Mouse (Mus musculus): ENCODE results near the gene St3gal5. TPM values are rescaled to one million over a fixed set of nuclear protein-coding genes. Genes with fewer than 3 reads are reported as not detected.

Gene St3gal5
- polyA plus RNA-seq, 1 experiment from 2014 or later, result 78.5 TPM

DNA sequence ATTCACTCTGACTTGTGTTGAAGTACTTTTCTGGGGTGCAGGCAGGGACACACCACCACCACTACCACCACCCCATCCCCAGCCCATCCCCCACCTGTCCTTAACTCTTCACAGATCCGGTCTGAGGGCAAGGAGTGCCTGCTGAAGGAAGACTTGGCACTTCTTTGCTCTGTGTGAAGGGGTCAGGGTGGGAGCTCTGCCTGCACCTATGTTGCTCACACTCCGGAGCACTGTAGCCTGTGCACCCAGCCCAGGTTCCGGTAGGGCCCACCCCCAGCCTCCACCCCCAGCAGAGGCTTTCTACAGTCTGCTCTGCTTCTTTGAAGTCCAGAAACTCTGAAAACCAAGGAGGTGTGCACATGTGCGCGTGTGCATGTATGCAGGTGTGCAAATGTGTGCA, 93.2 kb downstream of the St3gal5 start:
- H3K36me3 ChIP-seq (ENCODE audit: control insufficient read depth, insufficient read depth, low read length), result no peaks in the 10 kb centered on the region
- H3K9me3 ChIP-seq (ENCODE audit: control insufficient read depth, low read length), result no peaks in the 10 kb centered on the region
- peaks cover 8% of the 10 kb centered on the region; the same call in 1 of the 2 replicates for H3K4me1 ChIP-seq (ENCODE audit: control insufficient read depth, insufficient read depth, low read length)
- H3K27me3 ChIP-seq (ENCODE audit: control insufficient read depth, insufficient read depth, low read length), result 0 out of 2 replicates have a peak, but pooled peaks cover 3% of the 10 kb centered on the region
- 75% methylated on average over 5 of the region's 5 CpGs for WGBS
- no peak for ATAC-seq (ENCODE audit: low read depth)
- no peak overlapping the region for H3K4me3 ChIP-seq (ENCODE audit: low read depth, low read length)
- H3K27ac ChIP-seq (ENCODE audit: low read depth, low read length), result no peak overlapping the region
- no peak overlapping the region for H3K9ac ChIP-seq (replicated peaks; ENCODE audit: low read depth, low read length)
- no peak overlapping the region for H3K4me2 ChIP-seq (ENCODE audit: low read depth, low read length)

- no peaks in the 10 kb centered on the region for H3K27me3 ChIP-seq (ENCODE audit: control insufficient read depth, insufficient read depth, low read length)
- WGBS, result 89% methylated on average over 3 of the region's 3 CpGs
- no peak overlapping the region for H3K9ac ChIP-seq (replicated peaks; ENCODE audit: low read depth, low read length)
Observed at GRCm38 (mm10) chr6:72196660-72197059, 99.3 kb downstream of the St3gal5 start.

DNA sequence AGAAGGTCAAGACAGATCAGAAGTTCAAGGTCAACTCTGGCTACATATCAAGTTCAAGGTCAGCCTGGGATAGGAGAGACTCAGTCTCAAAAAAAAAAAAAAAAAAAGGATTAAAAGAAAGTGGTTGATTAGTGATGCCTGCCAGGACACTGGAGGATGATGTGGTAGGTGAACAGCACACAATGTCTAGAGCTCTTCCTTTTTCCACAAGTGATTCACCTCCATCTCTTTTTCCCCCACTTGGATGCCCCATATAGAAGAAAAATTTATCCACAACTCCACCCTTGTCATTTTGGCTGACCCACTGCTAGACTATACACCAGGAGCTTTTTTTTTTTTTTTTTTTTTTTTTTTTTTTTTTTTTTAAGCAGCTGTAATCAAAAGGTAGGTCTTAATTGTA, 100.1 kb downstream of the St3gal5 start:
- no peak overlapping the region for H3K4me2 ChIP-seq (ENCODE audit: low read depth, low read length)
- H3K4me3 ChIP-seq (ENCODE audit: low read depth, low read length), result no peak overlapping the region
- ATAC-seq (ENCODE audit: low read depth), result no peak
- H3K27ac ChIP-seq (ENCODE audit: low read depth, low read length), result no peak overlapping the region
- no peaks in the 10 kb centered on the region for H3K36me3 ChIP-seq (ENCODE audit: control insufficient read depth, insufficient read depth, low read length)
- no peak overlapping the region for H3K9ac ChIP-seq (replicated peaks; ENCODE audit: low read depth, low read length)
- H3K27me3 ChIP-seq (ENCODE audit: control insufficient read depth, insufficient read depth, low read length), result no peaks in the 10 kb centered on the region
- H3K9me3 ChIP-seq (ENCODE audit: control insufficient read depth, low read length), result no peaks in the 10 kb centered on the region
- 0 out of 2 replicates have a peak, but pooled peaks cover 5% of the 10 kb centered on the region for H3K4me1 ChIP-seq (ENCODE audit: control insufficient read depth, insufficient read depth, low read length)

More at GRCm38 (mm10) chr6:72196660-72197059, 99.3 kb downstream of the St3gal5 start:
- Histone ChIP-seq H3K9me3 (ENCODE audit: control insufficient read depth, low read length) (no peaks in the 10 kb centered on the region), H3K4me1 (ENCODE audit: control insufficient read depth, insufficient read depth, low read length) (0 out of 2 replicates have a peak, but pooled peaks cover 5% of the 10 kb centered on the region), H3K4me2 (ENCODE audit: low read depth, low read length) (no peak overlapping the region), H3K36me3 (ENCODE audit: control insufficient read depth, insufficient read depth, low read length) (no peaks in the 10 kb centered on the region), H3K27ac (ENCODE audit: low read depth, low read length) (no peak overlapping the region), H3K4me3 (ENCODE audit: low read depth, low read length) (no peak overlapping the region)
- no peak for ATAC-seq (ENCODE audit: low read depth)

DNA sequence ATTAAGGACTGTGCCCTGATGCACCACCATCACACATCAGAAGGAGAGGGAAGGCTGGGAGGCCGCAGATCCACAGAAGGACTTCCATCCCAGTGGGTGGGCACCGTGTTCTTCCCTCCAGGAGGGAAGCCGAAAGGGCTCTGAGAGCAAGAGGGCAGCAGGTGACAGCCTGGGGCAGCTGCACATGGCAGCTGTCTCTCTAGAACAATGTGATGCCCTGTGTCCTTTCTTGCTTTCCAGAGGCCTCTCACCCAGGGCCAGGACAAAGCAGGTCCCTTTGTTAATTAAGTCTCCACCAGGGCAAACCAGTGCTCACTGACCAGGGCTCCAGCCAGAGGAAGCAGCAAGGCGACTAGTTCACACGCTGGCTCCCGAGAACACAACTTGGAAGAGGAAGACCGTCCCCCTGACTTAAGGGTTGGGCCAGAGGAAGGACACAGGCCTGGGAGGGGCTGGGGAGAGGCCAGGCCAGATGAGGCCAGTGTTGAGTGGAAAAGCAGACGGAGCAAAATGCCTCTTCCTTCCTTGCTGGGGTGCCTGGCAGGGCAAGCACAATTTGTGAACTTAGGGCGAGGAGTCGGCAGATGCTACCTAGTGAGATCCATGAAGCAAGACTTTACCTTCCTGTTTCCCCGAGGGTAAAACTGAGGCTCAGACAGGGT, 103.3 kb downstream of the St3gal5 start:
- 48% methylated on average over 11 of the region's 11 CpGs for WGBS
- no peaks in the 10 kb centered on the region for H3K36me3 ChIP-seq (ENCODE audit: control insufficient read depth, insufficient read depth, low read length)
- H3K9me3 ChIP-seq (ENCODE audit: control insufficient read depth, low read length), result no peaks in the 10 kb centered on the region
- H3K9ac ChIP-seq (replicated peaks; ENCODE audit: low read depth, low read length), result no peak overlapping the region
- no peaks in the 10 kb centered on the region for H3K27me3 ChIP-seq (ENCODE audit: control insufficient read depth, insufficient read depth, low read length)
- H3K4me3 ChIP-seq (ENCODE audit: low read depth, low read length), result no peak overlapping the region
- no peak overlapping the region for H3K27ac ChIP-seq (ENCODE audit: low read depth, low read length)
- no peak overlapping the region for H3K4me2 ChIP-seq (ENCODE audit: low read depth, low read length)
- no peak for ATAC-seq (ENCODE audit: low read depth)
- 0 out of 2 replicates have a peak, but pooled peaks cover 5% of the 10 kb centered on the region for H3K4me1 ChIP-seq (ENCODE audit: control insufficient read depth, insufficient read depth, low read length)

GRCm38 (mm10) chr6:72202732-72203131, 105.3 kb downstream of the St3gal5 start:
- H3K27me3 ChIP-seq (ENCODE audit: control insufficient read depth, insufficient read depth, low read length), result no peaks in the 10 kb centered on the region
- no peak overlapping the region for H3K4me2 ChIP-seq (ENCODE audit: low read depth, low read length)
- 0 out of 2 replicates have a peak, but pooled peaks cover 5% of the 10 kb centered on the region for H3K4me1 ChIP-seq (ENCODE audit: control insufficient read depth, insufficient read depth, low read length)
- no peak overlapping the region for H3K4me3 ChIP-seq (ENCODE audit: low read depth, low read length)
- no peak overlapping the region for H3K27ac ChIP-seq (ENCODE audit: low read depth, low read length)
- no peaks in the 10 kb centered on the region for H3K36me3 ChIP-seq (ENCODE audit: control insufficient read depth, insufficient read depth, low read length)
- WGBS, result 83% methylated on average over 5 of the region's 5 CpGs
- H3K9me3 ChIP-seq (ENCODE audit: control insufficient read depth, low read length), result no peaks in the 10 kb centered on the region
- no peak overlapping the region for H3K9ac ChIP-seq (replicated peaks; ENCODE audit: low read depth, low read length)
- ATAC-seq (ENCODE audit: low read depth), result no peak

- no peak overlapping the region for H3K27ac ChIP-seq (ENCODE audit: low read depth, low read length)
- no peaks in the 10 kb centered on the region for H3K9me3 ChIP-seq (ENCODE audit: control insufficient read depth, low read length)
- H3K9ac ChIP-seq (replicated peaks; ENCODE audit: low read depth, low read length), result no peak overlapping the region
- no peak overlapping the region for H3K4me2 ChIP-seq (ENCODE audit: low read depth, low read length)
- no peak overlapping the region for H3K4me3 ChIP-seq (ENCODE audit: low read depth, low read length)
- ATAC-seq (ENCODE audit: low read depth), result no peak
- WGBS, result 83% methylated on average over 5 of the region's 5 CpGs
- no peaks in the 10 kb centered on the region for H3K36me3 ChIP-seq (ENCODE audit: control insufficient read depth, insufficient read depth, low read length)
- H3K27me3 ChIP-seq (ENCODE audit: control insufficient read depth, insufficient read depth, low read length), result no peaks in the 10 kb centered on the region
- H3K4me1 ChIP-seq (ENCODE audit: control insufficient read depth, insufficient read depth, low read length), result 0 out of 2 replicates have a peak, but pooled peaks cover 5% of the 10 kb centered on the region
Observed at GRCm38 (mm10) chr6:72203279-72203678, 105.9 kb downstream of the St3gal5 start.

Other genes with a start within 250 kb of the St3gal5 start
- gene Ptcd3, start 188.8 kb upstream of the St3gal5 start, polyA plus RNA-seq (2014; fragmentation: Nextera tagmentation; extraction: Ambion mirVana), result 98.9 and 101 TPM in 2 replicates
- gene Polr1a, start 188.5 kb upstream of the St3gal5 start, polyA plus RNA-seq (2014; fragmentation: Nextera tagmentation; extraction: Ambion mirVana), result 16.3 and 19.7 TPM in 2 replicates
- 1.1 and 2.4 TPM in 2 replicates for gene Atoh8, start 138.0 kb downstream of the St3gal5 start, polyA plus RNA-seq (2014; fragmentation: Nextera tagmentation; extraction: Ambion mirVana)
- not detected in 2 replicates for gene Sftpb, start 207.0 kb downstream of the St3gal5 start, polyA plus RNA-seq (2014; fragmentation: Nextera tagmentation; extraction: Ambion mirVana)
- 45.3 and 55.3 TPM in 2 replicates for gene Usp39, start 247.6 kb downstream of the St3gal5 start, polyA plus RNA-seq (2014; fragmentation: Nextera tagmentation; extraction: Ambion mirVana)
- gene 0610030E20Rik, start 249.7 kb downstream of the St3gal5 start, polyA plus RNA-seq (2014; fragmentation: Nextera tagmentation; extraction: Ambion mirVana), result 15.8 and 15.9 TPM in 2 replicates

All from neural tube, embryonic 14.5 days (tissue).